Mouse (Mus musculus) skeletal muscle tissue, postnatal 0 days (tissue): Measurements from ENCODE around the gene Olfr729. TPM values are rescaled to one million over a fixed set of nuclear protein-coding genes. Genes with fewer than 3 reads are reported as not detected.

Experiments used
- polyA plus RNA-seq: library from polyadenylated mRNA; unstranded; fragments of >200 nt; fragmentation: Nextera tagmentation; extraction: Ambion mirVana; gene quantifications from 2 replicates; pipeline ENCODE4 v1.2.1, GENCODE M21; 2015

The Olfr729 gene
- not detected in 2 replicates for polyA plus RNA-seq

GRCm38 (mm10) chr14:50152810-50153209 is at the start of gene Olfr729:
TSS of gene Olfr729 (minus strand) at chr14:50152910.

GRCm38 (mm10) chr14:50188098-50188497 is 35.4 kb upstream of the Olfr729 start, which contains the start of gene Olfr730:
TSS of gene Olfr730 (minus strand) at chr14:50188198.

GRCm38 (mm10) chr14:50142580-50142979 is 10.1 kb downstream of the Olfr729 start, which contains the start of gene Olfr728:
TSS of gene Olfr728 (minus strand) at chr14:50142680.

GRCm38 (mm10) chr14:50122886-50123285 is 29.8 kb downstream of the Olfr729 start, which contains the start of gene Olfr727:
TSS of gene Olfr727 (plus strand) at chr14:50123186.

Other genes with a start within 250 kb of the Olfr729 start
- not detected in 2 replicates for gene Olfr723, start 221.1 kb downstream of the Olfr729 start, polyA plus RNA-seq
- gene Olfr724, start 189.6 kb downstream of the Olfr729 start, polyA plus RNA-seq: not detected in 2 replicates
- not detected in 2 replicates for gene Olfr725, start 112.5 kb downstream of the Olfr729 start, polyA plus RNA-seq
- gene Olfr726, start 62.0 kb downstream of the Olfr729 start, polyA plus RNA-seq: not detected in 2 replicates
- gene Olfr727, start 29.7 kb downstream of the Olfr729 start, polyA plus RNA-seq: not detected in 2 replicates
- not detected in 2 replicates for gene Olfr728, start 10.2 kb downstream of the Olfr729 start, polyA plus RNA-seq
- not detected in 2 replicates for gene Olfr730, start 35.3 kb upstream of the Olfr729 start, polyA plus RNA-seq
- gene Olfr731, start 89.0 kb upstream of the Olfr729 start, polyA plus RNA-seq: not detected in 2 replicates
- gene Olfr732, start 131.3 kb upstream of the Olfr729 start, polyA plus RNA-seq: not detected in 2 replicates
- not detected in 2 replicates for gene Olfr733, start 148.6 kb upstream of the Olfr729 start, polyA plus RNA-seq
- not detected in 2 replicates for gene Olfr734, start 173.9 kb upstream of the Olfr729 start, polyA plus RNA-seq
- gene Olfr735, start 196.0 kb upstream of the Olfr729 start, polyA plus RNA-seq: not detected in 2 replicates
- gene Tlr11, start 205.0 kb upstream of the Olfr729 start, polyA plus RNA-seq: not detected in 2 replicates
- gene Olfr736, start 228.3 kb upstream of the Olfr729 start, polyA plus RNA-seq: not detected in 2 replicates